Mouse (Mus musculus) hindlimb bud, embryonic 11.5 days (tissue): ENCODE data around the gene Mmp24.

Source experiments
- DNase-seq: peaks from one replicate; pipeline ENCODE4 v3.0.0-alpha.2; 2012; ENCODE audit warnings: low read depth, low spot score; ENCODE audit errors: extremely low spot score

The Mmp24 gene

DNA sequence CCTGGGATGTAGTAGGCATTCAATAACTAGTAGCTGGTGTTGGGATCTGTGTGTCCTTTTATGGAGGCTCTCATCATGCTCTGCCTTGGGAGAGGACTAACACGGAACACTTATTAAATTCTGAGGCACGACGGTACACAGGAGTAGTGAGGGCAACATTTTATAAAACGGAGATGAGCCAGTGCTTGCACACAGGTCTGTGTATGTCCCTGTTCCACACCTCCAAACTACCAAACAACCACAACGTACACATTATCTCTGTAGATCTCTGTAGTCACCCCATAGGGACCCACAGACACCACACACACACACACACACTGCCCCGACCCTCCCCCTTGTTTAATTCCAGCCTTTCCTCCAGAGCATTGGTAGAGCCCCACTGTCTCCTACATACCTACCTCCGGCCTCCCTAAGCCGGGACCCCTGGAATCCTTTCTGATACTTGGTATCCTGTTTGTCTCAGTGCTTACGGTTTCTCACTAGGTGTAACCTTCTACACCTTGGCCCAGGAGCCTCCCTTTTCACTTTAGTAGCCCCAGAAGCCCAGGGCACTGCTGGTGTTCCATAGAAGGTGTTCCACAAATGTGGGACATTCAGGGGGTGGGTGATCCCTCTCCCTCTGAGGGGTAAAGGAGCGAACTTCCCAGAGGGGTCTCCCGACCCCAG is 748 bp upstream of the Mmp24 start:
- DNase-seq: no peak

DNA sequence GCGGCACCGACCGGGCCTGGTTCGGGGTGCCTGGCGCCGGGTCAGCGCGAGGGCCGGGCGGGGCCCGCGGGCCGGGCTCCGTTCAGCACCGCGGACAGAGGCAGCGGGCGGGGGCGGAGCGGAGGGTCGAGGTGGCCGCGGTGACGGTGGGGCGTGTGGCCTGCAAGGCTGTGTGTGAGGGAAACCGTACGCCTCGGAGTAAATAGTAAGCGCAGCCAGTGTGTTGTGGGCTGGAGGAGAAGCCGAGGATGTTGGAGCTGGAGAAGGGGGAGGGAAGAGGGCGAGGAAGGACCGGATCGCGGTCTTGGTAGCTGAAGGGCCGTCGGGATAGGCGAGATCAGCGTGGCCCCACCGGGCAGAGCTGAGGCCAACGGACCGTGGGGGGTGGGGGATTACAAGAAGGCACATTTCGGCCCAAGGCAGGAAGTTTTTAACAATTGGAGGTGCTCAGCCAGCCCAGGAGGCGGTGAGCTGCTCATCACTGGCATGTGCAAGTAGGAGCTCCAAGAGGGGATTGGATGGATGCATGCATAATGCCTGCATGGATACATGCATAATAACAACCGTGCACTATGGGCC is 632 bp downstream of the Mmp24 start:
- DNase-seq: no peak

DNA sequence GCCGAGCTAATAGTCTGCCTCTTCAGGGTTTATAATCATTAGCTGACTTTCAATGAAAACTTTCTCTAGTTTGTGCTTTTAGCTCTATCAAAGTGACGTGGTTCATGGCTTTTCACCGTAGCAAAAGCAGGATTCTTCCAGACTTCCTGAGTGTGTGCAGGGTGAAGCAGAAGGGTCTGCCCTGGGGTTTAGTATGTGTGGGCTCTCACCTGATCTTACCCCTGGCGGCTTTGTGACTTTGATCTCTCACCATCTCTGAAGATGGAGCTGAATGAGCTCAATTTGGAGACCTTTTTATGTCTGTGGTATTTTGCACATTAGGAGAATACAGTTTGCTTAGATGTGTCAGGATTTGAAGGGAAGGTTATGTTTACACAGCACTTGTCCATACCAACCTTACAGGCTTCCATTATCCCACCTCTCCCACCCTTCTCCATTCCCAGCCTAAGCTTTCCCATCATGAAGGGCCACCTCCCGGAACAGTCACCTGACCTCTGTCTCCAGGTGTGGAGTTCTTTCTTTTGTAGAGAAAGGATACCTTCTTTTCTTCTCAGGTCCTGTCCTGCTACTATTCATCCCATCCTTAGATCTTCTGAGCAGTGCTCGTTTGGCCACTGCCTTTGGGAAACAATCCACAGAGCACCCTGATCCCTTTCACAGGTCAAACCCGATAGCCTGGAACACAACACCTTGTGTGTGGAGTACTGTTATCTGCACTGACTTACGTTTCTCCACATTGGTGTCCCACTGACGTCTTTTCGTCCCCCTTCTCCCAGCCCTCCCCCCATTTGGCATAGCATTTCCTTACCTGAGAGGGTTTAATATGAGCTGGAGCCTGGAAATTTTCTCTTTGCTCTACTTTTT is 1.9 kb downstream of the Mmp24 start:
- no peak for DNase-seq

DNA sequence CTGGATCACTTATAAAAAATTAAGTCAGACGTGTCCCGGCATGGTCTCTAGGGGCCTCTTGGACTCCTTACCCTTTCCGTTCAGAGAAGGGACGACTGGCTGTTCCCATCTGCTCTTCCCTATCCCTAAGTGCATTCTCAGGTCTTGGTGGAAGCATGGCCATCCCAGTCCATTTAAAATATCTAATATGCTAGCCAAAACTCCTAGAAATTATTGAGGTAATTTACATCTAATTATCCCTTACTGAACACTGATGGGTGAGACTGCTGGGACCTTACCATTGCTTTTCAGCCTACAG is 2.5 kb downstream of the Mmp24 start:
- no peak for DNase-seq

DNA sequence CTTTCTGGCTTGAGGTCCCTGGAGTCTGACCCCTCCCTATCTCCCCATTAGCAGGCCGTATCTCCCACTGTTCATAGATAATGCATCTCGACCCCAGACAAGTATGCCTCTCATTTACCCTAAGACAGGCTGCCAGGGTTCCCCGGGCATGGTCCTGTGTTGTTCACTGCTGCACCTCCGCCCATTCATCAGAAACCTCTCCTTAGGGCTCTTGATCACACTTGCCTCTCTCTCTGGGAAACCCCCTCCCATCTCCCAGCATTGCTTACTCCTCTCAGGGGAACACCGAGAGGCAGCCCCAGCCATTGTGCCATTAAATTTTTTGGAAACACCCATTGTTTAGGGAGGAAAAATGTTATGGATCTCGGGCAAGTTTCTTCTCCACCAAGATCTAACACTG is 2.9 kb downstream of the Mmp24 start:
- DNase-seq: no peak

DNA sequence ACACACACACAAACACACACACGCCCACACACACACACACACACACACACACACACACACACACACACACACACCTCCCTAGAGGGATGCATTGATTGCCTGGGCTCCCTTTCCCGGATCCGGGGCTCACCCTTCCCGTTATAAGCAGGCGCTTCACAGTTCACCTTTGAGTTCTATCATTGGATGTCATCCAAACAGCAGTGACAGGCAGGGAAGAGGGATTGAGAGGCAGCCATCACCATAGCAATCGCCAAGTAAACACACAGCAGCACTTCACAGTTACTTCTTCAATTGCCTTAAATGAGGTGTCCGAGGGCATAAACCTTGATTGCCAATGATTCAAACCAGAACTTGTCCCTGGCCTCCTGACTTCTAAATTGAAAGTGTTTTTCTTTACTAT is 3.9 kb downstream of the Mmp24 start:
- DNase-seq: no peak

DNA sequence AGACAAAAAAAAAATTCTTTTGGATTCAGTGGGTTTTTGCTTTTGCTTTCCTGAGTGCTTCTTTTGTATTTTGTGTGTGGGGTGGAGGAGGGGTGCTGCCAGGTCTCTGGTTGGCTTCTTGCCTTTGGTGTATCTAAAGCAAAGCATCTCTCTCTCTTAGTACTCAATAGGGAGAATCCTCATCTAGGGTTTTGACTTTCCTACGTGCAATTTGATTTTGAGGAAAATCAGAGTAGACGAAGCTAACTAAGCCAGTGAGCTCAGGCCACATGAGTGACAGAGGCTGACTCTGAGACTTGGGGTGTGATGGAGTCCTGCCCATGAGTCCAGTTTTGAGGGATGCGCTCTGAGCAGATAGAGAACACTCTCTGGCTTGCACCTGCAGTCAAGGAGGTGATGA is 4.4 kb downstream of the Mmp24 start:
- no peak for DNase-seq

DNA sequence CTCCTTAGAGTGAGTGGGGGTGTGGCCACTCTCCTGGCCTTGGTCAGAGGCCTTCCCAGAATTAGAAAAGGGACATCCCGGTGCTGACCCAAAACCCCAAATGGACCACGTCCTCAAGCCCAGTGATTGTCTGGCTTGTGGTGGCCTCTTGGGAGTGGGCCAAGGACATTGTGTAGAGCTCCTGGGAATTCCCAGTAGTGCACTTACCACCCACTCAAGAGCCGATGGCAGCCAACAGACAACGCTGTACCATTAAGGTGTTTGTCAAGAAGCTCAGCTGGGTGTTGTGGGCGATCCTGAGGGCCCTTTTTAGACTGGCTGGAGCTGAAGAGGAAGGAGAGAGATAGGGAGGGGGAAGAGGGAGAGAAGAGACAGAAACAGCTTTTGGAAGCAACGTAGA is 9.4 kb downstream of the Mmp24 start:
- no peak for DNase-seq

DNA sequence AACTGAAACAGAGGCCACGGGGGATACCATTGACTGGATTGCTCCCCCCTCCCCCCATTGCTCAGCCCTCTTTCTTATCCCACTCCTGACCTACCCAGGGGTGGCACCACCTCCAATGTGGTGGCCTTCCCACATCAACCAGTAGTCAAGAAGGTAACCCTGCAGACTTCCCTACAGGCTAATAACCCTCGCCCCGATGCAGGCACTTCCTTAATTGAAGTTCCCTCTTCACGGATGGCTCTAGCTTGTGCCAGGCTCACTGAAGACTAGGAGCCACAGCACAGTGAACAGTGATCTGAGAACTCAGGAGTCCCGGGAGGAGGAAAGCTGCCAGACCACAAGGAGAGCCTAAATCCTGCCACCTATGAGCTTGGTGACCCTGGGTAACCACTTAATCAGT is 11.8 kb downstream of the Mmp24 start:
- no peak for DNase-seq

DNA sequence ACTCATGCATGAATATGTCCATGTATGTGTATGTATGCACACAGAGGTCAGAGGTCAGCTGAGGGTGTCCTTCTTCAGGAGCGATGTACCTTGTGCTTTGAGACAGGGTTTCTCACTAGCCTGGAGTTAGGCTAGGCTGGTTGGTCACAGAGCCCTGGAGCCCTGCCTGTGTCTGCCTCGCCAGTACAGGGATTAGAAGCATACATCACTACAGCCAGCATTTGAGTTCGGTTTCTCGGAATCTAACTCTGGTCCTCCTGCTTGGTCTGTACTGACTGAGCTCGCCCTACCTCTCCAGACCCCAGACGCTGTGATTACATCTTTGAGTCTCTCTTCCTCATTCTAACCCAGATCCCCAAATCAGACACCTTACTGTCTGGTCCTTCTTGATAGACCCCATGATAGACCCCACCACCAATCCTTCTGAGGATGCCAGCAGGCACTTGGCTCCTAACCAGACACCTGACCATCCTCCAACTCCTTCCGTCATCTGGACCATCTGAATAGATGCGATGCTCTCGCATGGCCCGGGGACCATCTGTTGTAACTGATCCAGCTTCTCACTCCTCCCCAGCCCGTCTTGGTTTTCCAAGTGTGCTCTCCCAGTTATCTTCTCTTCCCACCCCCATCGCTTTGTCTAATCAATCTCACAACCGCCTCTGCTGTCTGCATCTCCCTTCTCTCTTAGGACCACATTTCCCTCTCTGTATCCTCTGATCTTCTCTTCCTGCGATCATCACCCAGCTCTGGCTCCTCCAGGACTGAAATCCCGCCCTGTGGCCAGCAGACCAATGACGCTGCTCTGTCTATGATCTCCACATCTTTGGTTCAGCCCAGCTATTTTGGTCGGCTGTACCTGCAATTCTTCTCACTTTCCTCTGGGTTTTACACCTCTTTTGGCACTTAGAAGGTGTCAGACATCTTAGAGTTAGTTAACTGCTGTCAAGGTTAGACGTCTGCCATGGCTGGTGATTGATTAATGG is 13.1 kb downstream of the Mmp24 start:
- DNase-seq: no peak

DNA sequence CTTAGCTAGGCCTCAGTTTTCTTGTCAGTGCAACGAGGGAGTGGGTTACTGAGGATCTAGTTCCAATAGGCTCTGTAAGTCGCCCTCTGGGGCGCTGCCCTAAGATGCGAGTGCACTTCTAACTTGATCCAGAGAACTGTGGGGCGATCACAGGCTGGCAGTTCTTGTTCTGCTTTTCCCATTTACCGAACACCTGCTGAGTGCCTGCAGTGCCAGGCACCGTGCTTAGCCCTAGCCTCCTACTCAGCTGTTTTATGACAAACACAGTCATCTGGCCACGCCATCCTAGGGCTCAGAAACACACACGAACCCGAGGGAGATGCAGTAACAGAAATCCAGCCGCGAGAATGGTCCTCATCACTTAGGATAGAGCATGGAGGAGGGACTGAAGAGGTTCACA is 17.8 kb downstream of the Mmp24 start:
- no peak for DNase-seq

DNA sequence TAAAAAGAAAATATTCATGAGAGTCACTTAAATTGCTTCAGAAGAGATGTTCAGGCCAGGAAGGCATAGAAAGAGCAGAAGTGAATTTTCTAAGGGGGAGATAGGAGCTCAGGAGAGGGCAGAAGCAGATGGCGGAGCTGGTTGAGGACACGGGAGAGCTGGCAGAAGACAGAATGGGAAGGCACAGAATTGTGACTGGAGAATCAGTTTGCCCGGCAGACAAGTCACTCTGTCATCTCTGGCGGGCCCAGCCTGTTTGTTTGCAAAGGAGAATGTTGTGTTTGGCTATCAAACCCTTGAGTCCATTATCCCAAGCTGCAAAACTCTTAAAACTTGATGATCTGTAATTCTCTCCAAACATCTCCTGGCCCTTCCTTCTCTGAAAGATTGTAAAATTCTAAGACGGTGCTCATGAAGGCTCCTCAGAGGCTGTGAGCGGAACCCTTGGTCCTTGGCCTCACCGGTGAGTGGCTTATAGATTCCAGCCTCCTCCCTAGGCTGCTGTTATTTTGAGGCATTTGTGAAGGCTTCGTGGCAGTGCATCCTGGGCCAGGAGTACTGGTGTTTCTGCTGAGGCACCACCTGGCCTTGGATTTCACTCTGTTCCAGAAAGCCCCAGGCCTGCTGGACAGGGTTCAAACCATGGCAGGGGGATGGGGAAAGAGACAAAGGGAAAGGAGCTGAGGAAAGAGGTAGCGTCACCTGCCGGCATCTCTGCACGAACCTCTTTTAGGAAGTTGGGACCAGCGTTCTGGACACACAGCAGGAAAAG is 19.7 kb downstream of the Mmp24 start:
- DNase-seq: no peak

DNA sequence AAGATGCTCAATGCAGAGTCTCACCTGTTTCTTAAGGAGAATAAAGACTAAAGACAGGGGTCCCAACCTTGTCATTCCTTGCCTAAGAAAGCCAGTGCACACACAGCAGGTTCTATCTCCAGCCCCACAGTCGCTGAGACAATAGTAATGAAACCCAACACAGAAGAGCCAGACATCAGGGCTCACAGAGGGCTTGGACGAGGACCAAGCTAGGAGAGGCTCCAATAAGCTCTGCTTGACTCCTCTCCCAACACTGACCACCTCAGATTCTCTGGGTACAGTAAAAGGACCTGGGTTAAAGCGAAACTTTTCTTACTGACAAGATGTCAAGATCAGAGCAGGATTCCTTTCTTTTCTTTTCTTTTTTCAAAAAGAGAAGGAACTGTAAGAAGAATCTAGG is 23.5 kb downstream of the Mmp24 start:
- no peak for DNase-seq

DNA sequence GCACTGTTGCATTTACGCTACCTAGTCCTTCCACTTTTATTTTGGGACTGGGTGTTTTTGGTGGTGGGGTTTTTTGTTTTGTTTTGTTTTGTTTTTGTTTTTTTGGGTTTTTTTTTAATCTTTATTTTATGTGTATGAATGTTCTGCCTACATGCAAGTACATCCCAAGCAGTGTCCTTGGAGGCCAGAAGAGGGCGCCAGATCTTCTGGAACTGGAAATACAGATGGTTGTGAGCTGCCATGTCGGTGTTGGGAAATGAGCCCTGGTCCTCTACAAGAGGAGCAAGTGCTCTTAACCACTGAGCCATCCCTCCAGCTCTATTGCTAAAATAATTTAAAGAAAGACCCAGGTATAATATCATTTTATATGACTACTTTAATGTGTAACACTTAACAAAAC is 27.6 kb downstream of the Mmp24 start:
- DNase-seq: no peak

DNA sequence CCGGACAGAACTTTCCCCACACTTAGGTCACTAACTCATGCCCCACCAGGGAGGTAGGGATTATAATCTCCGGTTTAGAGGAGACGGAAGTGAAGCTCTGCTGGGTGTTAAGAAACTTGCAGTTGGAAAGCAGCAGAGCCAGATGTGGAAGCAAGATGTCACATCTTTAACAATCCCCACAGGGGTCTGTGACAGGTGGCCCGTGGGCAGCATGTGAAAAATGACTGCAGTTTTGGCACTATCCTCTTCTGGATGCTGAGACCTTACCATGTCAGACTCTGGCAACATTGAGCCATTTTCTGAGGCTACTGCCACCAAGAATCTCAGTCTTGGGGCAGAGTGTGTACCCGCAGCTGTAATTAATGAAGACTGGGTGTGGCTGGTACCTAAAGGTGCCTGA is 28.9 kb downstream of the Mmp24 start:
- no peak for DNase-seq

DNA sequence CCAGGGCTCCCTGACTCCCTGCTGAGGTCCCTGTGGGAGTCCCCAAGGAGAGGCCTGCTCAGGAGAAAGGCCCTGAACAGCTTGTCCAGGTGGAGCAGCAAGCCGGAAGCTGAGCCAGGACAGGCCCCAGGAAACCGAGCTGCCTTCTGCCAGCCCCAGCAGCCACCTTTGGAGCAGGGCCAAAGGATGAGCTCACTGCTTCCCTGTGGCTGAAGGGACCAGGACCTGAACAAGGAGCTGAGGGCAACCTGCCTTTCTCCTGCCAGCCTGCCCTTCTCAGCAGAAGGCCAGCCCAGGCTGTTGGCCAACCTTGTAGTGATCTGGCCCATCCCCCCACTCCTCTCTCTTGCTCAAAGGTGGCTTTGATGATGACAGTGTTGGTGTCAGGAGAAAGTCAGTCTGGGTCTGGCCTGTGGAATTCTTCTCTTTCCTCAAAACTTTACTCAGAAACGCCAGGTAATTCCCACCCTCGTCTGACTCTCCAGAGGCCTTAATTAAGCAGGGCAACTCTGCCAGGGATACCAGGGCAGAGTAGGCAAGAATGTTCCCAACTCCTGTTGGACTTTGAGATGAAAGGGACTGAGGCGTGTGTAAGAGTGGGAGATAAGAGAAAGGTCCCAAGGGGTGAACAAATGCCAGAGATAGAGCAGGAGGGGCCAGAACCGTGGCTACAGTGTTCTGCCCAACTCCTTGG is 30.2 kb downstream of the Mmp24 start:
- DNase-seq: no peak

DNA sequence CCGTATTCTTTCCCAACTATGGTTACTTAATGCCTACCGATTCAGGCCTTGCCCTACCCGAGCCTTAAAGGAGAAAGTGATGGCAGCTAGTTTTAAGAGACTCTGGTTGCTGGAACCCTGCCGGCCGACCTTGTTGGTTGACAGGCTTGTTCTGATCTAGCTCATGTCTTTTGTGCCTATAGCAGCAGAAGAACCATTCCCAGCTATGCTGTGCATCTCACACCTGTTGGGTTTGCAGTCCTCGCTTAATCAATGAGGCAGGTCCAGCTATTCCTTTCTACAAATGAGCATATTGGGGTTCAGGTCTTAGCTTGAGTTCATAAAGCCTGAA is 30.7 kb downstream of the Mmp24 start:
- DNase-seq: no peak

DNA sequence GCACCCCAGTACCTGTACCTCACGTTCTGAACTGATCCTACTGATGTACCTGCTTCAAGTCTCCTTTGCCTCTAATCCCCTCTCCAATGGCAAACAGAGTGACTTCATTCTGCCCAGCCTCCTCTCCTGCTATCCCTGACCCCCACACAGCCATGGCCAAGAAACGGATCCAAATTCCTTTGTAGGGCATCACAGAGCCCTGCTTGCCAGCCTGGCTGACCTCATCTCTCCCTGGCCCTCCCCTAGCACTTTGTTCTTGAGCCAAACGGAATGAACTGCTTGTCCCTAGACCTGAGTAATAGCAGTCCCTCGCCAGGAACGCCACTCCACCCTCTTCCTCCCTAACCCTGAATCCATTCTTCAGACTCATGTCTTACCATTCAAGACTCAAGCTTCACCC is 31.4 kb downstream of the Mmp24 start:
- no peak for DNase-seq

DNA sequence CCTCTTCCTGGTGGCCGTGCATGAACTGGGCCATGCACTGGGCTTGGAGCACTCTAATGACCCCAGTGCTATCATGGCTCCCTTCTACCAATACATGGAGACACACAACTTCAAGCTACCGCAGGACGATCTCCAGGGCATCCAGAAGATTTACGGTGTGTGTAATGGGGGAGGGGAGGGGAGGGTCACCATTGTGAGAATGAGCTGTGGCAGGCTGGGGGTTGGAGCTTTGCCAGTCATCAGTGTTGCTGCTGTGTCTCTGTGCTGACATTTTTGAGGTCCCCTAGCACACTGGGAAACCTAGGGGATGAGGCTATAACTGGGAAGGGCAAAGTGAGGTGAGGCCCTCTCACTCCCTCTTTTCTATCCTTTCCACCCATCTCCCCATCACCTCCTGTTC is 32.3 kb downstream of the Mmp24 start:
- no peak for DNase-seq

DNA sequence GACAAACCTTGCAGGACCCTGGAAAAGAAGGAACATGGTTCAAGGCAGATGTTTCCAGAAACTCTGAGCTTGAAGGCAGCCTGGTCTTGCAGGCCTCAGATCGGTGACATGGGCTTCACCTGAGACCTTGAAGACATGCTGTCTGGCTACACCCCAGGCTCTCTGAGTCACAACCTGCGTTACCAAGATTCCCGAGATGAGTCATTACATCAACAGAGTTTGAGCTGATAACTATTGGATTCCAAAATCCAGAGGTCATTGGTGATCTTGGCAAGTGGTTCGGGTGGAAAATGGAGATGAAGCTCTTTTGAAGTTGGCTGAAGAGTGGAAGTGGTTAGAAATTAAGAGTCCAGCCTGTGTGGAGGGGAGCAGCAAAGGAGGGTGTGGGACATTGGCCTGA is 34.5 kb downstream of the Mmp24 start:
- no peak for DNase-seq
